Mouse (Mus musculus): ENCODE measurements around the gene Hist1h2ac. TPM values are rescaled to one million over a fixed set of nuclear protein-coding genes. Genes with fewer than 3 reads are reported as not detected.
"Not testable (repeated sequence)": the region's sequence is repeated elsewhere in the genome, so short reads cannot be mapped to it uniquely, and the experiment has no call there.

Hist1h2ac gene
- polyA plus RNA-seq (2015; fragmentation: Nextera tagmentation; extraction: Ambion mirVana): 0.38 and 0.54 TPM in 2 replicates

GRCm38 (mm10) chr13:23683755-23684281 is at the start of gene Hist1h2ac, which contains the start of gene Hist1h2bc:
Gene Hist1h2ac, minus strand, starts transcription at chr13:23683948.
Gene Hist1h2bc, plus strand, starts transcription at chr13:23684199.
- under 1% methylated on average over 29 of the region's 32 CpGs for WGBS
- Histone ChIP-seq H3K4me2 (peak within 1 kb of the TSS; percentile 69), H3K9ac (peak within 1 kb of the TSS; percentile 75), H3K4me1 (replicated peaks) (peaks cover 24% of the 10 kb centered on the region), H3K27ac (peak within 1 kb of the TSS; percentile 95), H3K4me3 (peak within 1 kb of the TSS; percentile 52), H3K27me3 (no peaks in the 10 kb centered on the region), H3K36me3 (no peaks in the 10 kb centered on the region), H3K9me3 (no peaks in the 10 kb centered on the region)
- peak; percentile 99 for ATAC-seq (ENCODE audit: low FRiP score)

GRCm38 (mm10) chr13:23732156-23732804 is 48.5 kb upstream of the Hist1h2ac start:
- Histone ChIP-seq H3K27ac (no peak overlapping the region), H3K36me3 (no peaks in the 10 kb centered on the region), H3K9me3 (no peaks in the 10 kb centered on the region), H3K4me1 (replicated peaks) (no peaks in the 10 kb centered on the region), H3K4me2 (no peak overlapping the region), H3K27me3 (no peaks in the 10 kb centered on the region), H3K9ac (no peak overlapping the region), H3K4me3 (no peak overlapping the region)
- WGBS: 28% methylated on average over 8 of the region's 8 CpGs
- ATAC-seq (ENCODE audit: low FRiP score): no peak

GRCm38 (mm10) chr13:23730479-23730878 is 46.7 kb upstream of the Hist1h2ac start:
- H3K9me3 ChIP-seq: no peaks in the 10 kb centered on the region
- H3K27me3 ChIP-seq: no peaks in the 10 kb centered on the region
- no peaks in the 10 kb centered on the region for H3K4me1 ChIP-seq (replicated peaks)
- no peaks in the 10 kb centered on the region for H3K36me3 ChIP-seq
- H3K4me3 ChIP-seq: no peak overlapping the region
- no peak overlapping the region for H3K9ac ChIP-seq
- no peak overlapping the region for H3K4me2 ChIP-seq
- no peak overlapping the region for H3K27ac ChIP-seq
- 43% methylated on average over 8 of the region's 8 CpGs for WGBS
- no peak for ATAC-seq (ENCODE audit: low FRiP score)

GRCm38 (mm10) chr13:23729706-23730105 is 46.0 kb upstream of the Hist1h2ac start:
- Histone ChIP-seq H3K9ac (no peak overlapping the region), H3K27me3 (no peaks in the 10 kb centered on the region), H3K4me3 (no peak overlapping the region), H3K4me1 (replicated peaks) (no peaks in the 10 kb centered on the region), H3K27ac (no peak overlapping the region), H3K9me3 (no peaks in the 10 kb centered on the region), H3K36me3 (no peaks in the 10 kb centered on the region), H3K4me2 (no peak overlapping the region)
- 92% methylated on average over 5 of the region's 5 CpGs for WGBS
- ATAC-seq (ENCODE audit: low FRiP score): no peak

GRCm38 (mm10) chr13:23729192-23729525 is 45.4 kb upstream of the Hist1h2ac start:
- Histone ChIP-seq H3K36me3 (no peaks in the 10 kb centered on the region), H3K27ac (no peak overlapping the region), H3K9me3 (no peaks in the 10 kb centered on the region), H3K9ac (no peak overlapping the region), H3K4me1 (replicated peaks) (no peaks in the 10 kb centered on the region), H3K27me3 (no peaks in the 10 kb centered on the region), H3K4me3 (no peak overlapping the region), H3K4me2 (no peak overlapping the region)
- ATAC-seq (ENCODE audit: low FRiP score): no peak
- WGBS: 94% methylated on average over 9 of the region's 9 CpGs

GRCm38 (mm10) chr13:23728472-23729191 is 44.9 kb upstream of the Hist1h2ac start:
- no peak for ATAC-seq (ENCODE audit: low FRiP score)
- H3K4me3 ChIP-seq: no peak overlapping the region
- H3K9ac ChIP-seq: no peak overlapping the region
- H3K27ac ChIP-seq: no peak overlapping the region
- H3K9me3 ChIP-seq: no peaks in the 10 kb centered on the region
- WGBS: 86% methylated on average over 18 of the region's 18 CpGs
- no peaks in the 10 kb centered on the region for H3K4me1 ChIP-seq (replicated peaks)
- no peaks in the 10 kb centered on the region for H3K27me3 ChIP-seq
- no peak overlapping the region for H3K4me2 ChIP-seq
- no peaks in the 10 kb centered on the region for H3K36me3 ChIP-seq

GRCm38 (mm10) chr13:23725213-23725612 is 41.5 kb upstream of the Hist1h2ac start:
- no peak overlapping the region for H3K4me3 ChIP-seq
- no peak overlapping the region for H3K27ac ChIP-seq
- no peaks in the 10 kb centered on the region for H3K4me1 ChIP-seq (replicated peaks)
- H3K9ac ChIP-seq: no peak overlapping the region
- H3K9me3 ChIP-seq: no peaks in the 10 kb centered on the region
- no peak overlapping the region for H3K4me2 ChIP-seq
- ATAC-seq (ENCODE audit: low FRiP score): no peak
- no peaks in the 10 kb centered on the region for H3K36me3 ChIP-seq
- no peaks in the 10 kb centered on the region for H3K27me3 ChIP-seq
- no CpG with 5 or more reads among the region's 1 CpGs for WGBS

GRCm38 (mm10) chr13:23724239-23724638 is 40.5 kb upstream of the Hist1h2ac start:
- no peak for ATAC-seq (ENCODE audit: low FRiP score)
- no peak overlapping the region for H3K4me3 ChIP-seq
- H3K27me3 ChIP-seq: no peaks in the 10 kb centered on the region
- H3K27ac ChIP-seq: no peak overlapping the region
- no peak overlapping the region for H3K4me2 ChIP-seq
- H3K9ac ChIP-seq: no peak overlapping the region
- H3K4me1 ChIP-seq (replicated peaks): no peaks in the 10 kb centered on the region
- no peaks in the 10 kb centered on the region for H3K36me3 ChIP-seq
- 84% methylated on average over 4 of the region's 4 CpGs for WGBS
- H3K9me3 ChIP-seq: no peaks in the 10 kb centered on the region

GRCm38 (mm10) chr13:23717593-23718245 is 34.0 kb upstream of the Hist1h2ac start:
- ATAC-seq (ENCODE audit: low FRiP score); H3K4me2 ChIP-seq; H3K9me3 ChIP-seq; H3K9ac ChIP-seq; H3K36me3 ChIP-seq; H3K4me1 ChIP-seq (replicated peaks); H3K27ac ChIP-seq; H3K27me3 ChIP-seq; H3K4me3 ChIP-seq: not testable (repeated sequence)
- WGBS: 17% methylated on average over 2 of the region's 2 CpGs

- Histone ChIP-seq H3K27ac (no peak overlapping the region), H3K9me3 (no peaks in the 10 kb centered on the region), H3K27me3 (no peaks in the 10 kb centered on the region), H3K36me3 (no peaks in the 10 kb centered on the region), H3K4me1 (replicated peaks) (no peaks in the 10 kb centered on the region), H3K4me3 (no peak overlapping the region), H3K9ac (no peak overlapping the region), H3K4me2 (no peak overlapping the region)
- WGBS: 54% methylated on average over 11 of the region's 11 CpGs
- ATAC-seq (ENCODE audit: low FRiP score): no peak
Observed at GRCm38 (mm10) chr13:23717176-23717575, 33.4 kb upstream of the Hist1h2ac start.

- no peaks in the 10 kb centered on the region for H3K4me1 ChIP-seq (replicated peaks)
- peaks cover 2% of the 10 kb centered on the region; the same call in 1 of the 2 replicates for H3K27me3 ChIP-seq
- H3K36me3 ChIP-seq: no peaks in the 10 kb centered on the region
- H3K27ac ChIP-seq: no peak overlapping the region
- ATAC-seq (ENCODE audit: low FRiP score): no peak
- 92% methylated on average over 5 of the region's 5 CpGs for WGBS
- H3K4me3 ChIP-seq: no peak overlapping the region
- no peak overlapping the region for H3K9ac ChIP-seq
- no peaks in the 10 kb centered on the region for H3K9me3 ChIP-seq
- H3K4me2 ChIP-seq: no peak overlapping the region
Observed at GRCm38 (mm10) chr13:23716261-23717042, 32.7 kb upstream of the Hist1h2ac start.

All from hindbrain, embryonic 13.5 days (tissue).